Mouse (Mus musculus): ENCODE measurements around the gene Syn3. TPM values are rescaled to one million over a fixed set of nuclear protein-coding genes. Genes with fewer than 3 reads are reported as not detected.
"Not testable (repeated sequence)": the region's sequence is repeated elsewhere in the genome, so short reads cannot be mapped to it uniquely, and the experiment has no call there.

The Syn3 gene
- polyA plus RNA-seq (2014; fragmentation: Nextera tagmentation; extraction: Ambion mirVana) = 35.1 and 44.1 TPM in 2 replicates

DNA sequence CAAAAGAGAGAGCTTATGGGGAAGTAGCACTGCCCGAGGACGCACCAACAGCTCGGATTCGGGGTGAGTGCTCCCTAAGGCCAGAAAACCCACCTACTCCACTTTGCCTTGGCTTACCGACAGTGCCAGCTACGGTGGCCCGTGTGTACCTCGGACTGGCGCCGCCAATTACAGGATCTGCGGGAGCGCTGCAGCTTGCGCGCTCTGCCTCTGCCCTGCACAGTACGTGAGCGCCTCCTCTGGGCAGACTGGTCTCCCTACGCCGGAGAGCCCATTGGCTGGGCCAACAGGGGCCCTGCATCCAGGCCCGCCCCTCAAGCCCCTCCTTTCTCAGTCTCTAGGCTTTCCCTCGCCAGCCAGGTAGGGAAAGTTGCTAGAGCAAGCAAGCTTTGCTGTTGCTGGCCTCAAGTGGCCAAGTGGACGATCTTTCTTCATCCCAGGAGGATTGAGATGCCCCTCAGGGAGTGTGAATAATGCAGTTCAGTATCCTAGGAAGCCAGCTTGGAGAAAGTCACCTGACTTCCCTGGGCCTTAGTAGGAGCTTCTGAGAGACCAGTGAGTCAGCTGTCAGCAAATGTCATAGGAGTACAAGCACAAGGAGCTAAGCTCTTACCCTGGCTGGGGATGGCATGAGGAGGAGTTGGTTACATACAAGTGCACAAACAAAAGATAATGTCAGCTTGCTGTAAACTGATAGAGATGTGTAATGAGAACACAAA lies at the start of gene Syn3:
Gene Syn3 (minus strand): TSS at position 224 of the 719 bp plus-strand sequence.
- under 1% methylated on average over 21 of the region's 21 CpGs for WGBS
- ATAC-seq (ENCODE audit: low read depth) = peak; percentile 99

DNA sequence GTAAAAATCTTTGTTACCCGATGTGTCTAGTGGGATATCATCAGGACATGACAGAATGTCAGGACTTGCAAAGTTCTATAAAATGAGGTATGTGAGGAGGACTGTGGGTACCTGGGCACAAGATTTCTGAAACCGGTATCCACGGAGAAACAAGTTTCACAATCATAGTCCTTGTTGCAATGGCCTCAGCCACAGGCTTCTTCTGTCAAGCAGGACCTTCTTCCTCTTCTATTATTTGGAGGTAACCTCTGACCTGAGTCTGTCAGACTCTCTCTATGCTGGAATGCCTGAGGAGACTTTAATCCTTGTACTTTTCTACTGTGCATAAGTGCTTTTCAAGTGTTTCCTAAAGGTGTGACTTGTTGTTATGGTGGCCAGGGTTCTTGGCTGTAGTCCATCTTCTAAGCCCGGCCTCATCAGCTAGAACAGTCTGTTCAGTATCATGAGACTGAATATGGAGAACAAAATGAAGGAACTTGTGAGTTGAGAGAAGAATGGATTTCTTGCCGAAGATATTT lies 27.7 kb upstream of the Syn3 start:
- not testable (repeated sequence) for H3K4me2 ChIP-seq (ENCODE audit: low read depth, low read length); H3K9me3 ChIP-seq (ENCODE audit: control insufficient read depth, low read length); H3K27ac ChIP-seq (ENCODE audit: low read depth, low read length); H3K36me3 ChIP-seq (ENCODE audit: control insufficient read depth, insufficient read depth, low read length); ATAC-seq (ENCODE audit: low read depth); H3K27me3 ChIP-seq (ENCODE audit: control insufficient read depth, insufficient read depth, low read length); H3K4me3 ChIP-seq (ENCODE audit: low read depth, low read length); H3K9ac ChIP-seq (replicated peaks; ENCODE audit: low read depth, low read length); H3K4me1 ChIP-seq (ENCODE audit: control insufficient read depth, insufficient read depth, low read length)
- WGBS = 100% methylated on average over 2 of the region's 5 CpGs

More for the DNA sequence above, at the start of gene Syn3:
- Histone ChIP-seq H3K9me3 (ENCODE audit: control insufficient read depth, low read length) (no peaks in the 10 kb centered on the region), H3K9ac (replicated peaks; ENCODE audit: low read depth, low read length) (peak within 1 kb of the TSS; percentile 72), H3K4me2 (ENCODE audit: low read depth, low read length) (peak within 1 kb of the TSS; percentile 76), H3K27me3 (ENCODE audit: control insufficient read depth, insufficient read depth, low read length) (no peaks in the 10 kb centered on the region), H3K36me3 (ENCODE audit: control insufficient read depth, insufficient read depth, low read length) (no peaks in the 10 kb centered on the region), H3K27ac (ENCODE audit: low read depth, low read length) (peak within 1 kb of the TSS; percentile 78), H3K4me1 (ENCODE audit: control insufficient read depth, insufficient read depth, low read length) (peaks cover 11% of the 10 kb centered on the region), H3K4me3 (ENCODE audit: low read depth, low read length) (peak within 1 kb of the TSS; percentile 50)

DNA sequence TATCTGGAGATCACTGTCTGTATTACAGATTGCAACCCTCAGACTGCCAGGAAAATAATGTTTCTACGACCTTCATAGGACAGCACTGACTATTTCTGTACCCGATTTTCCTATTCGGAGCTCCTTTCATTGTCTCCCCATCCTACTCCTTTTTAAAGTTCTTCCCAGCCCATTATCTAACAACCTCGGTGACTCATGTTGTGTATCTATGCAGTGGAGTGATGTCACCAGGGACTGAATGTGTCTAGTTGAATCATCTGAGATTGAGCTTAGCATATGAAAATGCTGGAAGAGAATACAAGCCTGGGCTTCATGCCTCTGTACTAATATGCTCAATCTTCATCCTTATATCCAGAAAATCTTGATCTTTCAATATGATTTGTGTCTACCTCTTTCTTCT lies 15.1 kb upstream of the Syn3 start:
- Histone ChIP-seq H3K4me2 (ENCODE audit: low read depth, low read length) (no peak overlapping the region), H3K27me3 (ENCODE audit: control insufficient read depth, insufficient read depth, low read length) (no peaks in the 10 kb centered on the region), H3K9ac (replicated peaks; ENCODE audit: low read depth, low read length) (no peak overlapping the region), H3K4me1 (ENCODE audit: control insufficient read depth, insufficient read depth, low read length) (no peaks in the 10 kb centered on the region), H3K9me3 (ENCODE audit: control insufficient read depth, low read length) (no peaks in the 10 kb centered on the region), H3K4me3 (ENCODE audit: low read depth, low read length) (no peak overlapping the region), H3K27ac (ENCODE audit: low read depth, low read length) (no peak overlapping the region), H3K36me3 (ENCODE audit: control insufficient read depth, insufficient read depth, low read length) (no peaks in the 10 kb centered on the region)
- WGBS = 93% methylated on average over 4 of the region's 4 CpGs
- ATAC-seq (ENCODE audit: low read depth) = no peak

DNA sequence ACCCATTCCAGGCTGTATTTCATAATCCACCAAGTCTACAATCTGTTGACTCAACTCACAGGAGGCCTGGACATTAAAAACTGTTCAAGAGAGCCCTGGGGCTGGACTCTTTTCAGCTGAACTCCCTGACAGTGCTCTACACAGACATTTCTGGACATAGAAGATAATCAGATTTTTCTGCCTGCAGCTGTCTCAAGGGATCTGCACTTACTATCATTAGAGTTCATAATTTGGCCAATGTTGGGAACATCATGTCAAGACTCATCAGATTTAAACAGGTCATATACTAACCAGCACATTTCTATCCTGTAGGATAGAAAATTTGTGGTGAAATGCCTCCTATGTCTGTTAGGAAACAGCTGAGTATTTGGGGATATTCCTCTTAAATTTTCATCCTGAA lies 12.2 kb upstream of the Syn3 start:
- Histone ChIP-seq H3K9me3 (ENCODE audit: control insufficient read depth, low read length) (no peaks in the 10 kb centered on the region), H3K9ac (replicated peaks; ENCODE audit: low read depth, low read length) (no peak overlapping the region), H3K4me3 (ENCODE audit: low read depth, low read length) (no peak overlapping the region), H3K36me3 (ENCODE audit: control insufficient read depth, insufficient read depth, low read length) (no peaks in the 10 kb centered on the region), H3K27ac (ENCODE audit: low read depth, low read length) (no peak overlapping the region), H3K4me1 (ENCODE audit: control insufficient read depth, insufficient read depth, low read length) (no peaks in the 10 kb centered on the region), H3K27me3 (ENCODE audit: control insufficient read depth, insufficient read depth, low read length) (no peaks in the 10 kb centered on the region), H3K4me2 (ENCODE audit: low read depth, low read length) (no peak overlapping the region)
- no peak for ATAC-seq (ENCODE audit: low read depth)

DNA sequence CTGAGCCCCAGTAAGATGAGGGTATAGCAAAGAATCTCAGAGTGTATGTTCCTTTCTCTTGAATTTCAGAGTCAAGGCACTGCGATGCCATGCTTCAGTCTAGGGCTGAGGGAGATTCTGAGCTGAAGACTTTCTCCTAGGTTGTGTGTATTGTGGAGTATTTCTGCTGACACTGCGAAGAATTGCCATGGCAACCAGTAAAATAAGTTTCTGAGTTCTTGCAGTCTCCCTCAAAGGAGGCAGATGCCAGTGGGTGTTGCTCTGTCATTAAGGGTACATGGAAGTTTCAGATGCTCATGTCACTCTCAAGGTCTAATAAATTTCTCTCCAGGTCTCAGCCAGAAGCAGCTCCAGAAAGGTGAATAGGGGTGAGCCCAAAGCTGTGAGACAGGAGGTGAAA lies 3.4 kb upstream of the Syn3 start:
- Histone ChIP-seq H3K4me3 (ENCODE audit: low read depth, low read length) (no peak overlapping the region), H3K9me3 (ENCODE audit: control insufficient read depth, low read length) (no peaks in the 10 kb centered on the region), H3K4me2 (ENCODE audit: low read depth, low read length) (no peak overlapping the region), H3K36me3 (ENCODE audit: control insufficient read depth, insufficient read depth, low read length) (no peaks in the 10 kb centered on the region), H3K27ac (ENCODE audit: low read depth, low read length) (no peak overlapping the region), H3K4me1 (ENCODE audit: control insufficient read depth, insufficient read depth, low read length) (peaks cover 11% of the 10 kb centered on the region), H3K9ac (replicated peaks; ENCODE audit: low read depth, low read length) (no peak overlapping the region), H3K27me3 (ENCODE audit: control insufficient read depth, insufficient read depth, low read length) (no peaks in the 10 kb centered on the region)
- no peak for ATAC-seq (ENCODE audit: low read depth)
- WGBS = 74% methylated on average over 2 of the region's 2 CpGs

DNA sequence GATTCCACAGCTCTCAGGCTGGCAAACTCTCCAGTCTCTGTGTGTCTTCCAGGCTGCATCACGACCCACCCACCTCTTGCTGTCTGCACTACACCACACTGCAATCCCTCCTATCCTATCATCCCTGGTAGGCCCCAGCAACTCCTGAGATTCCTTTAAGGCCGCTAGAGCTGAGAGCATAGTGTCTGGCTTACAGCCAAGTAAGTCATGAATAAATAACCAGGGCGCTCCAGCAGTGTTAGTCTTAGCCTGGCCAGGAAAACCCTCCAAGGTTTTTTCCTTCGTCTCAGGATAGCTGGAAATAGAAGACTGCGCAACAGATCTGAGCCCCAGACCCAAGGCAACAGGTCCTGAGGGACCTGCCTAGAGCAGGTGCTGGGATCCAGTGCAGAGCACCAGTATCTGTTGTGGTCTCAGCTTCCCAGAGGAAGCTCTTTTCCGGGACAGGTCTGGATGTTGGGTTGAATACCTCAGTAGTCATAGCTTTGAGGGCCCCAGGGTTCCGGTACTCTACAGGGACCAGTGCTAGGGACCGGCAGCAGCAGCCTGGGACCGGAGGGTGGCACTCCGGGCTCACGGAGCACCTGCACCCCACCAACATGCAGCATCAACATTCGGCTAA lies 534 bp downstream of the Syn3 start:
- ATAC-seq (ENCODE audit: low read depth) = peak; percentile 83
- H3K4me3 ChIP-seq (ENCODE audit: low read depth, low read length) = peak overlapping the region; percentile 50
- H3K4me1 ChIP-seq (ENCODE audit: control insufficient read depth, insufficient read depth, low read length) = peaks cover 11% of the 10 kb centered on the region
- WGBS = 4% methylated on average over 12 of the region's 12 CpGs
- H3K27me3 ChIP-seq (ENCODE audit: control insufficient read depth, insufficient read depth, low read length) = no peaks in the 10 kb centered on the region
- peak overlapping the region; percentile 72 for H3K9ac ChIP-seq (replicated peaks; ENCODE audit: low read depth, low read length)
- H3K27ac ChIP-seq (ENCODE audit: low read depth, low read length) = peak overlapping the region; percentile 78
- H3K36me3 ChIP-seq (ENCODE audit: control insufficient read depth, insufficient read depth, low read length) = no peaks in the 10 kb centered on the region
- no peaks in the 10 kb centered on the region for H3K9me3 ChIP-seq (ENCODE audit: control insufficient read depth, low read length)
- peak overlapping the region; percentile 76 for H3K4me2 ChIP-seq (ENCODE audit: low read depth, low read length)

DNA sequence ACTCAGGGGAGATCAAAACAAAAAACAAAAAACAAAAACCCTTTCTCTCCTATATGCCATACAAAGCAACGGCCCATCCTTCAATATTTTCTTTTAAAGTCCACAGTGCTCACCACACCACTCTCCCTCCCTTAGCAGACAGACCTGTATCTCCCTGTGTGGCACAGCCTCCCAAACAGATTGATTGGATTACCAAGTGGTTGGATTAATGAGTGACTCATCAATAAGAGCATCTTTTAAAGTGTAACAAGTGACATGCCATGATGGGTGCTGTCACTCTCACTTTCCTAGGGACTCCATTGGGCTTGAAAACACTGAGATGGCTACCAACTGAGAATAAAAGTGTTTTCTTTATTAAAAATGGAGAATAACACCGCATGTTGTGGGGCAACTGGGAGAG lies 2.8 kb downstream of the Syn3 start:
- WGBS = 90% methylated on average over 2 of the region's 2 CpGs
- Histone ChIP-seq H3K27me3 (ENCODE audit: control insufficient read depth, insufficient read depth, low read length) (no peaks in the 10 kb centered on the region), H3K4me3 (ENCODE audit: low read depth, low read length) (no peak overlapping the region), H3K9me3 (ENCODE audit: control insufficient read depth, low read length) (no peaks in the 10 kb centered on the region), H3K4me1 (ENCODE audit: control insufficient read depth, insufficient read depth, low read length) (peaks cover 14% of the 10 kb centered on the region), H3K27ac (ENCODE audit: low read depth, low read length) (no peak overlapping the region), H3K9ac (replicated peaks; ENCODE audit: low read depth, low read length) (no peak overlapping the region), H3K4me2 (ENCODE audit: low read depth, low read length) (no peak overlapping the region), H3K36me3 (ENCODE audit: control insufficient read depth, insufficient read depth, low read length) (no peaks in the 10 kb centered on the region)
- ATAC-seq (ENCODE audit: low read depth) = no peak

DNA sequence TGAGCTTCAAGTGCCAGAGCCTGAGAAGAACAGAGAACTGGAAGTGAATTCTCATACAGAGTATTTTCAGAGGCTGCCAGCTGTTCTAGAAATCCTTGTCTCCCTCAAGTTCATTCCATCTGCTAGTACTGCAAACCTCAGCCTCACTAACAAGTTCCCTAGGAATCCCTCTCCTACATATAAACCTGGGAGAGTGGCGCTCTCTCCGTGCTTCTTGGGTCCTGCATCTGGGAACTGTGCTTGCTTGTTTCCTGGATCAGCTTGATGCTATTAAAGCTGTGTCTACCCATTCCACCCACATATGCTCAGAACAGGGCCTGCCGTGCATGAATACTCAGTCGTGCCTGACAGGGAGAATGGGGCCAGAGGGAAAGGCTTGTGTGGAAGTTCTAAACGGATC lies 5.6 kb downstream of the Syn3 start:
- ATAC-seq (ENCODE audit: low read depth) = no peak
- no peaks in the 10 kb centered on the region for H3K27me3 ChIP-seq (ENCODE audit: control insufficient read depth, insufficient read depth, low read length)
- 70% methylated on average over 5 of the region's 5 CpGs for WGBS
- H3K9ac ChIP-seq (replicated peaks; ENCODE audit: low read depth, low read length) = no peak overlapping the region
- H3K4me2 ChIP-seq (ENCODE audit: low read depth, low read length) = no peak overlapping the region
- no peak overlapping the region for H3K4me3 ChIP-seq (ENCODE audit: low read depth, low read length)
- H3K4me1 ChIP-seq (ENCODE audit: control insufficient read depth, insufficient read depth, low read length) = peaks cover 19% of the 10 kb centered on the region
- H3K9me3 ChIP-seq (ENCODE audit: control insufficient read depth, low read length) = no peaks in the 10 kb centered on the region
- H3K27ac ChIP-seq (ENCODE audit: low read depth, low read length) = no peak overlapping the region
- H3K36me3 ChIP-seq (ENCODE audit: control insufficient read depth, insufficient read depth, low read length) = no peaks in the 10 kb centered on the region
